Mouse (Mus musculus) gastrocnemius, adult 18-20 months (tissue): ENCODE measurements around the gene Cspg4. TPM values are rescaled to one million over a fixed set of nuclear protein-coding genes. Genes with fewer than 3 reads are reported as not detected.

Experiments
- DNase-seq: peaks from one replicate; pipeline ENCODE4 v3.0.0; 2021; ENCODE audit warnings: low spot score
- total RNA-seq, 2 experiments: library from RNA; stranded (reverse); gene quantifications; 2 replicates each; pipeline ENCODE4 v1.2.3; 2021

Gene Cspg4
- total RNA-seq, 2 experiments from 2014 or later, result 2.9 to 5.8 TPM

- DNase-seq, result no peak
These were observed 560 bp upstream of the Cspg4 start, which contains the start of gene Odf3l1 for GRCm38 (mm10) chr9:56864216-56864729. Gene Odf3l1 (minus strand): TSS chr9:56864679.

GRCm38 (mm10) chr9:56865673-56866400 is 1.0 kb downstream of the Cspg4 start:
- DNase-seq, result no peak

DNA sequence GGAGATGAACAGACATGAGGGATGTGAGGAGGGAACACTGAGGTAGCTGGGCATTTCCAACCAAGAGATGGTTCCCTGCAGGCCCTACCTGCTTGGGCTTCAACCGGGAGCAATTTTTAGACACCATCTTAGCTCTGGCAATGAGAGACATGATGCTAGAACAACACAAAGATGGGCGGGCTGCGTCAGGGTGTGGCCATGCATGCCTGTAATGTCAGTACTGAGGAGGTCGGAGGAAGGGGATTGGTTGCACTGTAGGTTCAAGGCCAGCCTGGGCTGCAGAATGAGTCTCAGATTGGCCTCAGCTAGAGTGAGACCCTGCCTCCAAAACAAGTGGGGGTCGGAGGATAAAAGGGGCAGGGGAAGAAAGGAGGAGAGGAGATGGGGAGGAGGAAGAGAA is 1.6 kb downstream of the Cspg4 start:
- no peak for DNase-seq

DNA sequence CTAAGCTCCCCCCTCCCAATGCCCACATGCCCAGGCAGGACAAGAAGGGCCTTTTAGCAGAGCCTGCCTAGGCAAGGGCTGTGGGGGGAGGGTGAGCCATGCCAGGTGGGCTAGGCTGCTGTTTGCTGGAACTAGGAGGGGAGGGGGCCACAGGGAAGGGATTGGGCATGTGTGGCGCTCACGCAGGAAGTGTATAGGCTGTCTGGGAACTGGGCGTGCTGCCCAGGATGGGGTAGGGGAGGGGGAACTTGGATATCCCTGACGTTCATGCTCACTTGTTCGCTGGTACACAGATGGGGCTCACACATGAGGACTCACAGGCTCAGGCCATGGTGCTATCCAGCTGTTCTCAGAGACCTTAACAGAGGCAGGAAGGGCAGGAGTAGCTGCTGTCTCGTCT is 3.5 kb downstream of the Cspg4 start:
- no peak for DNase-seq

DNA sequence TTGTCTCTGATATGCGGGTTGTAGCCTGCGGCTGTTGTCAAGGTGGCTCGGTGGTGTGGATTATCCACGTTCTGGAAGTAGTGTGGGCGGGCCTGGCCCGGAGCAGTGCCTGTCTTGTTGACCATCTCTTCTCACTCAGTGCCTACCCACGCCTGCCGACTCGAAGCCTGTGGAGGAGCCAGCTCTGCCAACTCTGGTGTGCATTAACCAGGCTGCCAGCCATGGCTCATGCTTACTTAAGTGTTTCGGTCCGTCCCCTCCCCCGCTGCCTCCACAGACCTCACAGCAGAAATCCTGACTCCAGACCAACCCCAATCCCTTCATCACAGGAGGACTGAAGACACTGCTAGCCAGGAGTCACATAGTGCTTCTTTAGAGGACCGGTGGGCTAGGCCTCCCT is 4.7 kb downstream of the Cspg4 start:
- DNase-seq, result no peak

- no peak for DNase-seq
These were observed 5.9 kb downstream of the Cspg4 start for GRCm38 (mm10) chr9:56870778-56871177.

- peak; percentile 66 for DNase-seq
These were observed 6.4 kb downstream of the Cspg4 start for GRCm38 (mm10) chr9:56871191-56871590.

DNA sequence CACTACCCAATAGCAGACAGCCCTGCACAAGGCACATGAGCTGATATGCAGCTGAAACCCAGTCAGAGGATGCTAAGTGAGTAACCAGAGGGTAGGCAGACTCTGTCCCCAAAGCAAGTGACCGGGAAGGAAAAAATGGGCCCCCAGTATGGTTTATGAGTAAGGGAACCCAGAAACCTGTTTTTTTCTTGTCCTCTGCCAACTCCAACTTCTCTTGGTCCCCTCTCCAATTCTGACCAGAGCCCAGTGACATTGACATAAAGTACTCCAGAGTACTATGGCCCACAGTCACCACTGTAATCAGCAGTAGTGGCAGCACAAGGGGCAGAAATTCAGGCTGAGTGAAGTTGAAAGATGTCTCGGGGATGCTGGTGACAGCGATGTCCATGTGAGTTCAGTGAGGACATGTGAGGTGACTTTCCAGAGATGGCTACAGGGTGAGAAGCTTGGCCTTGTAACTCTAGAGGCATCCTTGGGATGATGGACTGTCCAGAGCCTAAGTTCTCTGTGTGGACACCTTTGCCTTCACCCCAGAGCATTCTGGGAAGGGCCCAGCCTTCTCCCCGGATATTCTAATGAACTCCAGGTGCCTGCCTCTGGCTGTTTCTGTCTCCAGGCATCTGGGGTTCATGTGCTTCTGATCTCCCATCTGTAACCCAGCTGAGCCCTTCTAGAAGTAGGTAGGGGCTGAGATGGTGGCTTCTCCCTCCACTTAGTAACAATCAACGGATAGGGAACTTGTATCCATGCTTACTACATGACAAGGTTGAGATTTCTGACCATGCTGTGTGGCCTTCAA is 7.5 kb downstream of the Cspg4 start:
- DNase-seq, result no peak

DNA sequence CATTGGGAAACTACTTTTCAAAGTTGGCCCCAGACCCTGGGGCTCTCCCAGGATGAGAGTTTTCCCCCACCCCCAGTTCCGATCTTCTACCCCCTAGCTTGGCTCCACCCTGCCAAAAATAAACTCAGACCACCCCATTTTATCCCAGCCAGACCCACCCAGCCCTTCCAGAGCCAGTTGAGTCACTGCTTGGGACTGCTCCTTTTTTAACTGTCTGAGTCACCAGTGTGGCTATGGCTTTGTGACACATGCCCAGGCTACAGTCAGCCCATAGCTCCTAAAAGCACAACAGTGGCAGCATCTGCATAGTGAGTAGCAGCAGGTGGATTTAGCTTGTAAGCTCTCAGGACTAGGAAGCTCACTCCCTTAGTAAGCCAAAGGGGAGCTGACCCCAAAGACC is 8.3 kb downstream of the Cspg4 start:
- DNase-seq, result no peak

DNA sequence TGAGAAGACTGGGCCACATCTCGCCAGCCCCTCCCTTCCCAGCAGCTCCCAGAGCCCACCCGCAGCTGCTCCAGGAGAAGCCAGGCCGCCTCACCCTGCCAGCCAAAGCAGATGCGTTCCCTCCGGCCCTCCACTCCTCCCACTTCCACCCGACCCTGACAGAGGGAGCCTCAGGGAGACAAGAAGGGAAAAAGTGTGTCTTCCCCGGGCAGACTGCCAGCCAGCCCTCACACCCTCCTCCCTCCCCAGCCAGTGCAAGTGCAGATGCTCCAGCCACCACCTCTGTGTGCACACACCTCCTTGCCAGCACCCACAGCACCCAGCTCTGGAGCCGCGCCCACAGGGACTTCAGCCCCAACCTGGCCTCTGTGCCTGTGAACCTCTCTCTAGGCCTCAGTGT is 12.0 kb downstream of the Cspg4 start:
- DNase-seq, result peak; percentile 42

- no peak for DNase-seq
These were observed 12.5 kb downstream of the Cspg4 start for GRCm38 (mm10) chr9:56877284-56877683.

GRCm38 (mm10) chr9:56880790-56881189 is 16.0 kb downstream of the Cspg4 start:
- DNase-seq, result no peak

- no peak for DNase-seq
These were observed 16.8 kb downstream of the Cspg4 start for GRCm38 (mm10) chr9:56881539-56882082.

GRCm38 (mm10) chr9:56882283-56882682 is 17.4 kb downstream of the Cspg4 start:
- DNase-seq, result no peak

DNA sequence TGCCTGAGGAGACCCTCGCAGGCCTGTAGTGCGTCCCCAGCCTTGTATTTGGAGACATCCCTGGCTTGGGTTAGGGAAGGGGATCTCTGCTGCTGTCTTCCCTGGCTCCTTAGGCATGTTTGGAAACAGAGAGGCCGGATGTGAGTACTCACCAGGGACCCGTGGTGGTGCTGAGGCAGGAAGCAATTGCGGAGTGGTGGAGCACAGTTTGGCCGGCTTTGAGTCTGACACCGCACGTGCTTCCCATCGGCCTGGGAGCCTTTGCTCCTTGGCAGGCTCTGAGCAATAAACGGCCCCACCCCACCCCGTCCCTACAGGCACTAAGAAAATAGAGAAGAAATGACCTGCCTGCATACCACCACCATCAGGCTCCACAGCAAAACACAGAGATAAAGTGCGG is 18.0 kb downstream of the Cspg4 start:
- peak; percentile 69 for DNase-seq

- no peak for DNase-seq
These were observed 18.6 kb downstream of the Cspg4 start for GRCm38 (mm10) chr9:56883470-56883869.

GRCm38 (mm10) chr9:56884328-56884727 is 19.5 kb downstream of the Cspg4 start:
- DNase-seq, result no peak

- DNase-seq, result no peak
These were observed 21.3 kb downstream of the Cspg4 start for GRCm38 (mm10) chr9:56886113-56886512.

- no peak for DNase-seq
These were observed 21.8 kb downstream of the Cspg4 start for GRCm38 (mm10) chr9:56886601-56887000.

GRCm38 (mm10) chr9:56887581-56887980 is 22.7 kb downstream of the Cspg4 start:
- DNase-seq, result no peak

DNA sequence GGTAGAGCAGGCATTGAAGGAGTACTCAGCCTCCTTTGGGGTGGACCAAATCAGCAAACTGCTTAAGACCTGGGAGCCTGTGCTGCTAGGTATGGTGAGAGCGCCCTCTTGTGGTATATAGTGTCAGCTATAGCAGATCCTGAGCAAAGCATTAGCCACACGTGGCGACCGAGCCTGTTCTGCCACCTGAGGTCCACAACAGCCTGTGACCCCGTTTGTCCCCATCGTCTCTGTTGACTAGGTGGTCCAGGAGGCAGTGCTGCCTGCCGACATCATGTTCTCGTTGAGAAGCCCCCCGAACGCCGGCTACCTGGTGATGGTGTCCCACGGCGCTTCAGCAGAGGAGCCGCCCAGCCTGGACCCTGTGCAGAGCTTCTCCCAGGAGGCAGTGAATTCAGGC is 25.0 kb downstream of the Cspg4 start:
- peak; percentile 84 for DNase-seq

DNA sequence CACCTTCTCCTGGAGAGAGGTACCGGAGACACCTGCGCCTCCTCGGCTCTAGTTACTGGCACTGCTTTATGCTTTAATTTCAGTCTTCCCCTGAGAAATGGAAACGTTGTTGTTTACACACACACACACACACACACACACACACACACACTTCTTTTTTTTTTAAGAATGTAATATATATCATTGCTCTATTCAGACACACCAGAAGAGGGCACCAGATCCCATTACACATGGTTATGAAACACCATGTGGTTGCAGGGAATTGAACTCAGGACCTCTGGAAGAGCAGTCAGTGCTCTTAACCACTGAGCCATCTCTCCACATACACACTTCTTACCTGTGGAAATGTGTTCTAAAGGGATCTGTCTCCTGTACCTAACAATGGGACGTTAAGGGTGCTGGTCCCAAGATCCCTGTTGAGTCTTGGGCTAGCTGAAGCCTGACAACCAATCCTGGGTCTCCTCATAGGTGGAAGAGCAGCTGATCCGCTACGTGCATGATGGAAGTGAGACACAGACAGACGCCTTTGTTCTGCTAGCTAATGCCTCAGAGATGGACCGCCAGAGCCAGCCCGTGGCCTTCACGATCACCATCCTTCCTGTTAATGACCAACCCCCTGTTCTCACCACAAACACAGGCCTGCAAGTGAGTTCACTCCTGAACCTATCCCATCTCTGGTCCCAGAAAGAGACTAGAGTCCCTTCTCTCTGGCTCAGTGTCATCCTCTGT is 25.9 kb downstream of the Cspg4 start:
- DNase-seq, result no peak
